Comparison of ENCODE assay signal across 25 mouse cellular contexts in genomic region chr4:59575184-59575958, GRCm38 (mm10). TPM values are rescaled to one million over a fixed set of nuclear protein-coding genes. Genes with fewer than 3 reads are reported as not detected.
A peak's percentile ranks its signal among the peaks of the same experiment; 100 is the strongest.
DNase-seq lines count a peak whose midpoint lies in the region; ATAC-seq and TF ChIP-seq lines count a peak whose summit lies in the region.
"Had no signal": no experiment of that assay in that cellular context is flagged by ENCODE, and none has a peak within 500 bp of the region (broad histone marks: within the 10 kb centered on the region; RNA-seq: fewer than 3 reads in every experiment).

No protein-coding gene starts in this region.

- 84% methylated on average over 11 of the region's 11 CpGs for WGBS in forebrain, embryonic 16.5 days

- no peak for TF ChIP-seq CTCF in gastrocnemius, adult 2 months (IDR thresholded peaks at IDR 0.05)

- H3K4me1 ChIP-seq in forebrain, embryonic 16.5 days (replicated peaks; ENCODE audit: control insufficient read depth, insufficient read depth, low read length), result peaks cover 4% of the 10 kb centered on the region

- H3K9ac ChIP-seq in forebrain, embryonic 16.5 days (replicated peaks; ENCODE audit: low read depth, low read length), result no peak overlapping the region
- H3K9ac ChIP-seq: forebrain, embryonic 13.5 days; heart, embryonic 12.5 days; heart, embryonic 15.5 days; hindbrain, embryonic 12.5 days; hindbrain, embryonic 15.5 days had no signal

- DNase-seq in 416B (ENCODE audit: low read depth), result peak; percentile 80
- no peak for DNase-seq in lung, postnatal 25 days (ENCODE audit: low spot score)
- no peak for DNase-seq in gastrocnemius, adult 2 months
- DNase-seq: adrenal gland, adult 2 months; adrenal gland, postnatal 25 days; B cell, adult 2 months; cerebellum, adult 11-12 months; cerebellum, adult 8-10 months; cerebellum, postnatal 10 days; cerebellum, postnatal 36 days; gastrocnemius, postnatal 10 days; gastrocnemius, postnatal 36 days; heart, adult 11 months; heart, postnatal 10 days; heart, postnatal 36 days had no signal

- H3K4me3 ChIP-seq in forebrain, embryonic 16.5 days (replicated peaks; ENCODE audit: low read length), result no peak overlapping the region
- no peak overlapping the region for H3K4me3 ChIP-seq in gastrocnemius, adult 2 months
- H3K4me3 ChIP-seq: forebrain, embryonic 10.5 days; forebrain, embryonic 13.5 days; heart, embryonic 12.5 days; heart, embryonic 15.5 days; hindbrain, embryonic 12.5 days; hindbrain, embryonic 15.5 days had no signal

- no peaks in the 10 kb centered on the region for H3K27me3 ChIP-seq in forebrain, embryonic 16.5 days (replicated peaks; ENCODE audit: control insufficient read depth, insufficient read depth, low read length)
- H3K27me3 ChIP-seq: forebrain, embryonic 13.5 days; heart, embryonic 12.5 days; heart, embryonic 15.5 days; hindbrain, embryonic 12.5 days; hindbrain, embryonic 15.5 days had no signal

- no peak overlapping the region for H3K27ac ChIP-seq in forebrain, embryonic 16.5 days (ENCODE audit: low read length)
- no peak overlapping the region for H3K27ac ChIP-seq in gastrocnemius, adult 2 months
- H3K27ac ChIP-seq: forebrain, embryonic 10.5 days; forebrain, embryonic 13.5 days; heart, embryonic 15.5 days; hindbrain, embryonic 12.5 days; hindbrain, embryonic 15.5 days had no signal

- intact Hi-C loops in gastrocnemius, adult 2 months (cut with DNase I), result no loop called here

- H3K9me3 ChIP-seq in forebrain, embryonic 16.5 days (ENCODE audit: control insufficient read depth, low read length), result no peaks in the 10 kb centered on the region
- H3K9me3 ChIP-seq: forebrain, embryonic 10.5 days; forebrain, embryonic 13.5 days; heart, embryonic 12.5 days; heart, embryonic 15.5 days; hindbrain, embryonic 12.5 days; hindbrain, embryonic 15.5 days had no signal

- no peaks in the 10 kb centered on the region for H3K36me3 ChIP-seq in forebrain, embryonic 16.5 days (ENCODE audit: control insufficient read depth, insufficient read depth)
- H3K36me3 ChIP-seq: forebrain, embryonic 10.5 days; heart, embryonic 12.5 days; heart, embryonic 15.5 days; hindbrain, embryonic 12.5 days; hindbrain, embryonic 15.5 days had no signal

- H3K4me2 ChIP-seq in forebrain, embryonic 16.5 days (ENCODE audit: low read length), result no peak overlapping the region
- H3K4me2 ChIP-seq: forebrain, embryonic 13.5 days; heart, embryonic 12.5 days; heart, embryonic 15.5 days; hindbrain, embryonic 12.5 days; hindbrain, embryonic 15.5 days had no signal

- ATAC-seq in common myeloid progenitor, adult 5-6 weeks (replicated peaks; ENCODE audit: low read depth, poor library complexity, severe bottlenecking), result peak; percentile 81
- ATAC-seq in megakaryocyte, adult 5-6 weeks (ENCODE audit: poor library complexity, severe bottlenecking), result peak; percentile 84
- ATAC-seq in forebrain, embryonic 16.5 days, result no peak
- ATAC-seq: forebrain, embryonic 13.5 days; intestine, postnatal 0 days had no signal

RNA-seq across cellular contexts. Expression of gene Hsdl2, which starts 6.0 kb away (rescaled TPM):
- 30.1 and 46.0 TPM in 2 replicates for total RNA-seq in common myeloid progenitor, adult 5-6 weeks (2017)
- 22.2 and 23.5 TPM in 2 replicates for total RNA-seq in megakaryocyte, adult 5-6 weeks (2015)
- total RNA-seq in megakaryocyte, adult 5-6 weeks (2017), result 22.3 and 27.6 TPM in 2 replicates
- 19.5 and 23.1 TPM in 2 replicates for polyA plus RNA-seq in forebrain, embryonic 16.5 days (2015; fragmentation: Nextera tagmentation; extraction: Ambion mirVana)
- total RNA-seq in gastrocnemius, adult 2 months (2021), result 10 to 100 TPM; 47.5 to 75.1 TPM

RNA-seq across cellular contexts. Expression of gene Ptbp3, which starts 26.2 kb away (rescaled TPM):
- 230 and 244 TPM in 2 replicates for total RNA-seq in common myeloid progenitor, adult 5-6 weeks (2017)
- total RNA-seq in megakaryocyte, adult 5-6 weeks (2015), result 341 TPM in 2 replicates
- 283 and 309 TPM in 2 replicates for total RNA-seq in megakaryocyte, adult 5-6 weeks (2017)
- polyA plus RNA-seq in forebrain, embryonic 16.5 days (2015; fragmentation: Nextera tagmentation; extraction: Ambion mirVana), result 15.9 and 17.1 TPM in 2 replicates
- 1 to 10 TPM; 6.7 to 10.0 TPM for total RNA-seq in gastrocnemius, adult 2 months (2021)

RNA-seq across cellular contexts. Expression of gene E130308A19Rik, which starts 50.6 kb away (rescaled TPM):
- total RNA-seq in common myeloid progenitor, adult 5-6 weeks (2017), result 6.6 and 11.1 TPM in 2 replicates
- 3.6 and 4.6 TPM in 2 replicates for total RNA-seq in megakaryocyte, adult 5-6 weeks (2015)
- 1.9 and 2.0 TPM in 2 replicates for total RNA-seq in megakaryocyte, adult 5-6 weeks (2017)
- polyA plus RNA-seq in forebrain, embryonic 16.5 days (2015; fragmentation: Nextera tagmentation; extraction: Ambion mirVana), result 24.6 and 29.8 TPM in 2 replicates
- total RNA-seq in gastrocnemius, adult 2 months (2021), result 1 to 10 TPM; 5.2 to 7.0 TPM

Comparison
In these comparisons a context has a peak if more than half of its experiments do, and no peak if none do; other contexts are left out.
1. RNA of gene Ptbp3, which starts 26.2 kb away (total RNA-seq): 283 to 341 TPM in megakaryocyte, adult 5-6 weeks and 230 to 244 TPM in common myeloid progenitor, adult 5-6 weeks; 6.7 to 10.0 TPM in gastrocnemius, adult 2 months; every median in the first group is over 10 times any median in the second.